Mouse (Mus musculus): ENCODE results near the gene Lmo3.

GRCm38 (mm10) chr6:138582506-138583000 lies 785 bp upstream of the Lmo3 start:
- TF ChIP-seq CTCF (IDR thresholded peaks at IDR 0.05; ENCODE audit: control insufficient read depth, insufficient read depth, insufficient replicate concordance, low read depth, low read length) (no peak), POLR2A (IDR thresholded peaks at IDR 0.05; ENCODE audit: control insufficient read depth, low read depth, low read length) (no peak)

Data from testis, adult 2 months (tissue).